In genomic region chr15:86066836-86067580, GRCm38 (mm10) we compare ENCODE assay signal across 11 mouse cellular contexts. TPM values are rescaled to one million over a fixed set of nuclear protein-coding genes. Genes with fewer than 3 reads are reported as not detected.
DNase-seq lines count a peak whose midpoint lies in the region; ATAC-seq and TF ChIP-seq lines count a peak whose summit lies in the region.
"Had no signal": no experiment of that assay in that cellular context is flagged by ENCODE, and none has a peak within 500 bp of the region (broad histone marks: within the 10 kb centered on the region; RNA-seq: fewer than 3 reads in every experiment).

No protein-coding gene starts in this region.

- H3K4me3 ChIP-seq in hindbrain, embryonic 10.5 days = no peak overlapping the region
- no peak overlapping the region for H3K4me3 ChIP-seq in hindbrain, postnatal 0 days (ENCODE audit: low read length)
- H3K4me3 ChIP-seq in neural tube, embryonic 13.5 days = no peak overlapping the region
- no peak overlapping the region for H3K4me3 ChIP-seq in bone marrow, adult 2 months (replicated peaks; ENCODE audit: control insufficient read depth, low read depth, low read length)
- H3K4me3 ChIP-seq: embryonic facial prominence, embryonic 15.5 days; neural tube, embryonic 15.5 days had no signal

- no peak for TF ChIP-seq CTCF in hindbrain, postnatal 0 days (IDR thresholded peaks at IDR 0.05; ENCODE audit: low read depth)
- TF ChIP-seq CTCF in bone marrow, adult 2 months (IDR thresholded peaks at IDR 0.05; ENCODE audit: control insufficient read depth, insufficient read depth, low read length) = no peak

- H3K4me1 ChIP-seq in hindbrain, embryonic 10.5 days (replicated peaks) = peaks cover 50% of the 10 kb centered on the region
- H3K4me1 ChIP-seq in hindbrain, postnatal 0 days (ENCODE audit: insufficient read depth, low read length) = peaks cover 43% of the 10 kb centered on the region; the same call in 1 of the 2 replicates
- H3K4me1 ChIP-seq in neural tube, embryonic 13.5 days (replicated peaks) = peaks cover 67% of the 10 kb centered on the region
- peaks cover 27% of the 10 kb centered on the region for H3K4me1 ChIP-seq in bone marrow, adult 2 months (ENCODE audit: control insufficient read depth, insufficient read depth, low read length)

- H3K9ac ChIP-seq in hindbrain, postnatal 0 days (replicated peaks; ENCODE audit: low read length) = no peak overlapping the region
- no peak overlapping the region for H3K9ac ChIP-seq in neural tube, embryonic 13.5 days
- H3K9ac ChIP-seq: embryonic facial prominence, embryonic 15.5 days; neural tube, embryonic 15.5 days had no signal

- H3K4me2 ChIP-seq in hindbrain, postnatal 0 days (ENCODE audit: low read depth, low read length) = no peak overlapping the region
- no peak overlapping the region for H3K4me2 ChIP-seq in neural tube, embryonic 13.5 days
- H3K4me2 ChIP-seq: embryonic facial prominence, embryonic 15.5 days; neural tube, embryonic 15.5 days had no signal

- no peaks in the 10 kb centered on the region for H3K9me3 ChIP-seq in hindbrain, embryonic 10.5 days
- no peaks in the 10 kb centered on the region for H3K9me3 ChIP-seq in hindbrain, postnatal 0 days (ENCODE audit: low read length)
- no peaks in the 10 kb centered on the region for H3K9me3 ChIP-seq in neural tube, embryonic 13.5 days
- H3K9me3 ChIP-seq: embryonic facial prominence, embryonic 15.5 days; neural tube, embryonic 15.5 days had no signal

- ATAC-seq in hindbrain, postnatal 0 days = no peak
- ATAC-seq in neural tube, embryonic 13.5 days (ENCODE audit: low read depth) = no peak

- peaks cover 6% of the 10 kb centered on the region for H3K36me3 ChIP-seq in hindbrain, embryonic 10.5 days
- no peaks in the 10 kb centered on the region for H3K36me3 ChIP-seq in hindbrain, postnatal 0 days (ENCODE audit: insufficient read depth, low read length)
- H3K36me3 ChIP-seq in neural tube, embryonic 13.5 days = 0 out of 2 replicates have a peak, but pooled peaks cover 5% of the 10 kb centered on the region
- H3K36me3 ChIP-seq: embryonic facial prominence, embryonic 15.5 days; neural tube, embryonic 15.5 days had no signal

- 0 out of 2 replicates have a peak overlapping the region, but pooled peaks have one; percentile 24 for H3K27ac ChIP-seq in hindbrain, embryonic 10.5 days
- H3K27ac ChIP-seq in hindbrain, postnatal 0 days = no peak overlapping the region
- H3K27ac ChIP-seq in neural tube, embryonic 13.5 days (replicated peaks) = 0 out of 2 replicates have a peak overlapping the region, but pooled peaks have one; percentile 23
- peak overlapping the region; percentile 84 for H3K27ac ChIP-seq in bone marrow, adult 2 months (ENCODE audit: control insufficient read depth, insufficient read depth, low read depth, low read length, poor library complexity)
- H3K27ac ChIP-seq: embryonic facial prominence, embryonic 15.5 days; neural tube, embryonic 15.5 days had no signal

- WGBS in hindbrain, embryonic 10.5 days = 82% methylated on average over 14 of the region's 14 CpGs
- 68% methylated on average over 14 of the region's 14 CpGs for WGBS in hindbrain, postnatal 0 days
- WGBS in neural tube, embryonic 13.5 days = 78% methylated on average over 14 of the region's 14 CpGs
- WGBS in bone marrow, adult 2 months = 27% methylated on average over 14 of the region's 14 CpGs

- no peaks in the 10 kb centered on the region for H3K27me3 ChIP-seq in hindbrain, embryonic 10.5 days (ENCODE audit: insufficient read depth, poor library complexity, severe bottlenecking)
- H3K27me3 ChIP-seq in hindbrain, postnatal 0 days (ENCODE audit: insufficient read depth, low read length) = no peaks in the 10 kb centered on the region
- H3K27me3 ChIP-seq in neural tube, embryonic 13.5 days = no peaks in the 10 kb centered on the region
- H3K27me3 ChIP-seq: embryonic facial prominence, embryonic 15.5 days; neural tube, embryonic 15.5 days had no signal

- TF ChIP-seq POLR2A in bone marrow, adult 2 months (IDR thresholded peaks at IDR 0.05; ENCODE audit: borderline replicate concordance, control insufficient read depth, low read depth, low read length) = no peak

- DNase-seq in hindbrain, embryonic 10.5 days (ENCODE audit: low spot score) = no peak
- DNase-seq in hindbrain, postnatal 0 days (ENCODE audit: low spot score) = no peak
- no peak for DNase-seq in neural tube, embryonic 10.5 days (ENCODE audit: extremely low spot score, low spot score)
- peak; percentile 55 to 69 for DNase-seq in natural killer cell, adult 2 months (ENCODE audit: low spot score in 2 of 2)
- no peak for DNase-seq in adrenal gland, adult 2 months
- no peak for DNase-seq in embryo, embryonic 11 days
- DNase-seq: gastrocnemius, postnatal 14 days had no signal

RNA-seq across cellular contexts. Expression of gene Gramd4, which starts 9.5 kb away (rescaled TPM):
- polyA plus RNA-seq in hindbrain, embryonic 10.5 days (2016; fragmentation: Nextera tagmentation; extraction: Ambion mirVana) = 16.6 and 18.0 TPM in 2 replicates
- total RNA-seq in hindbrain, postnatal 0 days (2014; rRNA removed) = 36.2 and 40.9 TPM in 2 replicates
- polyA plus RNA-seq in hindbrain, postnatal 0 days (2015; fragmentation: Nextera tagmentation; extraction: Ambion mirVana) = 18.6 and 19.0 TPM in 2 replicates
- polyA plus RNA-seq in neural tube, embryonic 13.5 days (2015; fragmentation: Nextera tagmentation; extraction: Ambion mirVana) = 32.5 TPM in 2 replicates
- polyA plus RNA-seq in bone marrow, adult 2 months (2011; ENCODE audit: insufficient read depth, insufficient read length, low replicate concordance, missing spikeins) = 14.1 and 20.7 TPM in 2 replicates
- total RNA-seq in adrenal gland, adult 2 months (2021) = 10 to 100 TPM; 13.8 to 19.5 TPM
- 10.5 and 11.3 TPM in 2 replicates for polyA plus RNA-seq in adrenal gland, adult 2 months (2012; rRNA removed)

RNA-seq across cellular contexts. Expression of gene Celsr1, which starts 33.4 kb away (rescaled TPM):
- polyA plus RNA-seq in hindbrain, embryonic 10.5 days (2016; fragmentation: Nextera tagmentation; extraction: Ambion mirVana) = 3.4 and 3.6 TPM in 2 replicates
- total RNA-seq in hindbrain, postnatal 0 days (2014; rRNA removed) = 16.4 and 19.4 TPM in 2 replicates
- polyA plus RNA-seq in hindbrain, postnatal 0 days (2015; fragmentation: Nextera tagmentation; extraction: Ambion mirVana) = 0.98 and 0.99 TPM in 2 replicates
- 1.8 TPM in 2 replicates for polyA plus RNA-seq in neural tube, embryonic 13.5 days (2015; fragmentation: Nextera tagmentation; extraction: Ambion mirVana)
- 1.3 and 4.2 TPM in 2 replicates for polyA plus RNA-seq in bone marrow, adult 2 months (2011; ENCODE audit: insufficient read depth, insufficient read length, low replicate concordance, missing spikeins)
- 1 to 10 TPM; 4.7 to 7.7 TPM for total RNA-seq in adrenal gland, adult 2 months (2021)
- 1.2 and 1.8 TPM in 2 replicates for polyA plus RNA-seq in adrenal gland, adult 2 months (2012; rRNA removed)

Comparison
In these comparisons a context has a peak if more than half of its experiments do, and no peak if none do; other contexts are left out.
1. DNase-seq: peak in natural killer cell, adult 2 months (2 of 2); none in hindbrain, embryonic 10.5 days (single experiment), hindbrain, postnatal 0 days (single experiment), neural tube, embryonic 10.5 days (single experiment), adrenal gland, adult 2 months (single experiment) and embryo, embryonic 11 days (single experiment).